Mouse (Mus musculus) ovary, postnatal 10 days (tissue): ENCODE data around the gene Mpzl2.

Source experiments
- DNase-seq: peaks from one replicate; pipeline ENCODE4 v3.0.0; 2022; ENCODE audit warnings: low spot score

Gene Mpzl2

GRCm38 (mm10) chr9:45085741-45086690 lies 46.4 kb downstream of the Mpzl2 start:
- DNase-seq = no peak

DNA sequence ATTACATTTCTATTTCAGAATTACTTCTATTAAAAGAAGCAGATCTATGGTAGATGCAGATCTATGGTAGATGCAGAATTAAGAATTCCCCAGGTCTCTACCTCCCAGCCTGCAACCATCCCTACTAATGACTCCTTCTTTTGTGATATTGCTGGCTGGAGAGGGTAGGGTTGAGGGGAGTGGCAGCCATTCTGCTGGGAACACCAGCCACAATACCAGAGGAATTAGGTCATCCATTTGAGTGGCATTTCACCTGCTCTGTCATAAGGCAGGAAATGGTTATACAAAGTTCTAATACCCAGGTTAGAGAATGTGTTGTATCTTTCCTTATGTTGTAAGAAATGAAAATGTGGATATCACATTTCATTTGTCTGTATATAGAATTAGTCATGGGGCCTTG lies 48.4 kb downstream of the Mpzl2 start:
- no peak for DNase-seq

DNA sequence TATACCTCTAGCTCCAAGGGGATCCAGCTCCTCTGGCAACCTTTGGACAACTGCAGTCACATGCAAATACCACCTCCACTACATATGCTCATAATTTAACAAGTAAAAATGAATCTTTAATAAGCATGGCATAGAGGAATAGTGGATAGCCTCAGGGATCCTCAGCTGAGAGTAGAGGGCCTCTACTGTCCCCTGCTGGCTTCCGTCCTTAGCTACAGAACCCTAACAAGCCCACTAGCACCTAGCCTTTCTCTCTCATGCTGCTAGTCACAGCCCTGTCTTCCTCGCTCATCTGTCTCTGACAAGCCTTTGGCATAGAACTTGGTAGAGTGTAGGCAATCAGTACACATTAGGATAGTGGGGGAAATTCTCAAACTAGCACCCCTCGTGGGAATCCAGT lies 51.2 kb downstream of the Mpzl2 start:
- no peak for DNase-seq

DNA sequence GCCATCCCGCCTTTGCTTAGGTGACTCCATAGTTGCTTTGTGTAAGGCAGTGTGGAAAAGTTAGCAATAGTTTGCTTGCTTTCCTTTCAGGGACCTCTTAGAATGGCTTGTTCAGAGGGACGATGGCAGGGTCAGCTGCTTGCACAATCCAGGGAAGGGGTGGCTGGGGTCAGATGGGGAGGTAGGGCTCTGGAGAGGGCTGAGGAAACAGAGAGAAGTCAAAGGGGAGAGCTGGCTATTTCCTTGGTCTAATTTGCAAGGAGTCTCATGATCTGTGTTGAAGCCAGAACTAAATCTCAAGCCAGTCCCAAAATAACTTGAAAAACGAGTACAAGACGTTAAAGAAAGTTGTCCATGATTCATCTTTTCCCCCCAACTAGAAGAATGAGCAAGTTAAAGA lies 53.0 kb downstream of the Mpzl2 start:
- DNase-seq = no peak

DNA sequence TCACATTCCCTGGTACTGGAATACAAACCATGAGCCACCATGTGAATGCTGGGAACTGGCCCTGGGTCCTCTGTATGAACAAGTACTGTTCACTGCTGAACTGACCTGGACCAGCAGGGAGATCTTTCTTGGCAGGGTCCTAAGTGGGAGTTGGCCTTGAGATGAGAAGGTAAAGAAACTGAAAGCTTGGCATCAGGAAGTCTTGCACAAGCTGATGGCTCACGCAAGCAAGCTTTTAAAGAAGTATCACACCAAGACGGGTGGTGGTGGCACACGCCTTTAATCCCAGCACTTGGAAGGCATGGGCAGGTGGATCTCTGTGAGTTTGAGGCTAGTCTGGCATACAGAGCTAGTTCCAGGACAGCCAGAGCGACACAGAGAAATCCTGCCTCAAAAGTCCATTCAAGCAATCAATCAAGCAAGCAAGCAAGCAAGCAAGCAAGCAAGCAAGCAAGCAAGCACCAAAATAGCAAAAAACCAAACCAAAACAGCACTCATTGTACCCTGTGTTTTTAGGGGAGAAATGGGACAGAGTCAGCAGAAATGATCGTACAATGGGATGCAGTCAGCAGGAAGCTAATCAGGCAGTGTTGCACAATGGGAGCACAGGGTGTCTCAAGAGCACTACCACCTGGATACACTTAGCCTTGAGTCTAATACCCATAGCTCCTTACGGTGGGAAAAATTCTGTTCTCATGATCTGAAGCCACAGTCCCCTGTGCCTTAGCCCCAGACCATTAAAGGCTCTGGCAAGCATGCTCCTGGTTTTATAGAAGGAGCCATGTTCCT lies 55.7 kb downstream of the Mpzl2 start:
- no peak for DNase-seq

GRCm38 (mm10) chr9:45097877-45098276 lies 58.3 kb downstream of the Mpzl2 start:
- no peak for DNase-seq

DNA sequence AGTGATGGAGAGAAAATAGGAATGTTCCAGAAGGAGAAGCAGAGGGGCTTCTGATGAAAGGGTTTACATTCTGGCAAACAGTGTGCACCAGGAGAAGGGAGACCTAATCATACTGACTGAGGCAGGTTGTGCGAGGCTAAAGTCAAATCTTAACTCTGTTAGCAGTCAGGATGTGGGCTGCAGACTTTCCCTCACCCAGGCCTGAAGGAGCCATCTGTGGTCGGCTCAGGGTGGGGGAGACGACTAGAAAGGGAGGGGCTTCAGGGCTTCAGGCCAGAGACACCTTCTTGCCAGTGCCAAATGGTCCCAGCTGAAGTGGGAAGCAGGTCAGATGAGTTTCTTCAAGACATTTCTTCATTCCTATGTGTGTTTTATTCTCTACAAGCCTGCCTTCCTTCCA lies 58.8 kb downstream of the Mpzl2 start:
- no peak for DNase-seq

GRCm38 (mm10) chr9:45102528-45102927 lies 62.9 kb downstream of the Mpzl2 start:
- DNase-seq = no peak

- no peak for DNase-seq
These were observed 63.8 kb downstream of the Mpzl2 start for GRCm38 (mm10) chr9:45103211-45103979.
